Mouse (Mus musculus): ENCODE data around the gene Cep55.

GRCm38 (mm10) chr19:38073226-38073625 is 18.4 kb downstream of the Cep55 start:
- no peak for TF ChIP-seq CTCF (IDR thresholded peaks at IDR 0.05; ENCODE audit: control insufficient read depth, insufficient read depth, low read length)
- no peak for TF ChIP-seq POLR2A (IDR thresholded peaks at IDR 0.05; ENCODE audit: borderline replicate concordance, control insufficient read depth, low read depth, low read length)
